Mouse (Mus musculus) CH12.LX (cell line): ENCODE data around the gene Dpp6. TPM values are rescaled to one million over a fixed set of nuclear protein-coding genes. Genes with fewer than 3 reads are reported as not detected.

Source experiments
- DNase-seq: peaks from one replicate; pipeline ENCODE4 v3.0.0-alpha.2; 2013; ENCODE audit errors: extremely low read depth
- H3K27ac ChIP-seq: 2 replicates; pipeline ENCODE4 v1.5.1; 2012; ENCODE audit warnings: low read depth, mild to moderate bottlenecking, control low read depth, moderate library complexity; ENCODE audit not compliant: insufficient read depth
- H3K27me3 ChIP-seq: replicated peaks from 2 replicates; pipeline ENCODE3; 2012; ENCODE audit warnings: inconsistent platforms
- H3K36me3 ChIP-seq, 2 experiments: replicated peaks in 1 of 2; 2 replicates each; pipeline versions ENCODE3 to v1.6.1; 2012; ENCODE audit warnings: inconsistent platforms in 1 of 2, low read length in 1 of 2, mild to moderate bottlenecking in 1 of 2, mixed read lengths in 1 of 2, moderate library complexity in 1 of 2; ENCODE audit not compliant: control insufficient read depth in 1 of 2, insufficient read depth in 1 of 2
- H3K4me1 ChIP-seq, 2 experiments: 2 replicates each; pipeline ENCODE4 v1.6.1; 2012; ENCODE audit warnings: inconsistent platforms in 1 of 2, moderate library complexity in 1 of 2; ENCODE audit not compliant: insufficient read depth in 2 of 2, control insufficient read depth in 1 of 2
- H3K4me2 ChIP-seq: 2 replicates; pipeline ENCODE4 v1.6.1; 2012; ENCODE audit warnings: low read depth, mild to moderate bottlenecking, control low read depth; ENCODE audit not compliant: poor library complexity, insufficient read depth, severe bottlenecking
- H3K4me3 ChIP-seq, 3 experiments: fragments of 150-350 bp in 1 of 3; sonication (generic) in 1 of 3; replicated peaks in 1 of 3; 2 replicates each; pipeline versions ENCODE3 to v1.5.1; 2011 to 2012; ENCODE audit warnings: low read depth in 2 of 3, low read length in 2 of 3, mild to moderate bottlenecking in 2 of 3, moderate library complexity in 2 of 3, control low read depth in 1 of 3, improper control_type of control experiment in 1 of 3, inconsistent platforms in 1 of 3, mixed read lengths in 1 of 3; ENCODE audit not compliant: poor library complexity in 1 of 3
- H3K79me2 ChIP-seq: replicated peaks from 2 replicates; pipeline ENCODE4 v1.6.1; 2012; ENCODE audit warnings: mild to moderate bottlenecking, moderate library complexity; ENCODE audit not compliant: control insufficient read depth, poor library complexity, insufficient read depth, severe bottlenecking; ENCODE audit errors: extremely low read depth
- H3K9ac ChIP-seq: 2 replicates; pipeline ENCODE4 v1.6.1; 2012; ENCODE audit warnings: low read depth, mild to moderate bottlenecking, control low read depth, moderate library complexity; ENCODE audit not compliant: insufficient read depth
- H3K9me3 ChIP-seq: replicated peaks from 2 replicates; pipeline ENCODE3; 2012; ENCODE audit warnings: low read length, inconsistent platforms, mixed read lengths
- CHD1 ChIP-seq: IDR thresholded peaks from 2 replicates; pipeline ENCODE4 v1.6.1; 2012; ENCODE audit warnings: low read depth, low read length, improper control_type of control experiment, inconsistent platforms
- CTCF ChIP-seq, 2 experiments: IDR thresholded peaks in 1 of 2; conservative IDR thresholded peaks in 1 of 2; 2 replicates each; pipeline ENCODE4 v1.5.1; 2011 to 2012; ENCODE audit warnings: low read depth in 2 of 2, low read length in 2 of 2, improper control_type of control experiment in 1 of 2, inconsistent platforms in 1 of 2, mild to moderate bottlenecking in 1 of 2, moderate library complexity in 1 of 2
- E2F4 ChIP-seq: IDR thresholded peaks from 2 replicates; pipeline ENCODE4 v1.6.1; 2011; ENCODE audit warnings: low read depth, low read length, improper control_type of control experiment; ENCODE audit not compliant: insufficient replicate concordance
- ELF1 ChIP-seq: IDR thresholded peaks from 2 replicates; pipeline ENCODE4 v1.6.1; 2014; ENCODE audit warnings: low read depth, mild to moderate bottlenecking, inconsistent platforms, low read length, improper control_type of control experiment
- EP300 ChIP-seq: IDR thresholded peaks from 2 replicates; pipeline ENCODE4 v1.6.1; 2011; ENCODE audit warnings: low read length, improper control_type of control experiment
- GABPA ChIP-seq: IDR thresholded peaks from 2 replicates; pipeline ENCODE4 v1.6.1; 2012; ENCODE audit warnings: low read depth, low read length, improper control_type of control experiment, inconsistent platforms; ENCODE audit not compliant: insufficient replicate concordance
- HCFC1 ChIP-seq: IDR thresholded peaks from 2 replicates; pipeline ENCODE4 v1.6.1; 2012; ENCODE audit warnings: low read depth, mild to moderate bottlenecking, inconsistent platforms, low read length, improper control_type of control experiment
- IRF4 ChIP-seq: IDR thresholded peaks from 2 replicates; pipeline ENCODE4 v1.6.1; 2014; ENCODE audit warnings: low read depth, mild to moderate bottlenecking, inconsistent platforms, low read length, improper control_type of control experiment
- JUND ChIP-seq: conservative IDR thresholded peaks from 2 replicates; pipeline ENCODE4 v1.6.1; 2011; ENCODE audit warnings: low read depth, low read length, improper control_type of control experiment
- KAT2A ChIP-seq: IDR thresholded peaks from 2 replicates; pipeline ENCODE4 v1.6.1; 2012; ENCODE audit warnings: low read length, improper control_type of control experiment, inconsistent platforms; ENCODE audit not compliant: insufficient replicate concordance
- MAX ChIP-seq: IDR thresholded peaks from 2 replicates; pipeline ENCODE4 v1.6.1; 2011; ENCODE audit warnings: low read length, improper control_type of control experiment
- MAZ ChIP-seq: IDR thresholded peaks from 2 replicates; pipeline ENCODE4 v1.6.1; 2012; ENCODE audit warnings: low read depth, mild to moderate bottlenecking, inconsistent platforms, low read length, improper control_type of control experiment, moderate library complexity
- MEF2A ChIP-seq: IDR thresholded peaks from 2 replicates; pipeline ENCODE4 v1.6.1; 2014; ENCODE audit warnings: low read depth, mild to moderate bottlenecking, inconsistent platforms, low read length, improper control_type of control experiment, borderline replicate concordance
- MYC ChIP-seq: IDR thresholded peaks from 2 replicates; pipeline ENCODE4 v1.6.1; 2011; ENCODE audit warnings: low read depth, mild to moderate bottlenecking, improper control_type of control experiment, low read length
- POLR2AphosphoS2 ChIP-seq: IDR thresholded peaks from 2 replicates; pipeline ENCODE4 v1.6.1; 2011; ENCODE audit warnings: low read depth, low read length, improper control_type of control experiment
- SIN3A ChIP-seq: IDR thresholded peaks from 2 replicates; pipeline ENCODE4 v1.6.1; 2012; ENCODE audit warnings: low read length, improper control_type of control experiment, inconsistent platforms
- SMC3 ChIP-seq: IDR thresholded peaks from 2 replicates; pipeline ENCODE4 v1.6.1; 2011; ENCODE audit warnings: low read depth, low read length, improper control_type of control experiment
- TBP ChIP-seq: conservative IDR thresholded peaks from 2 replicates; pipeline ENCODE4 v1.6.1; 2011; ENCODE audit warnings: low read depth, low read length, improper control_type of control experiment
- TCF12 ChIP-seq: IDR thresholded peaks from 2 replicates; pipeline ENCODE4 v1.6.1; 2014; ENCODE audit warnings: low read depth, mild to moderate bottlenecking, inconsistent platforms, low read length, improper control_type of control experiment
- USF2 ChIP-seq: conservative IDR thresholded peaks from 2 replicates; pipeline ENCODE4 v1.6.1; 2011; ENCODE audit warnings: low read depth, low read length, improper control_type of control experiment
- ZC3H11A ChIP-seq: IDR thresholded peaks from 2 replicates; pipeline ENCODE4 v1.6.1; 2012; ENCODE audit warnings: low read depth, mild to moderate bottlenecking, inconsistent platforms, low read length, improper control_type of control experiment
- ZMIZ1 ChIP-seq: IDR thresholded peaks from 2 replicates; pipeline ENCODE4 v1.6.1; 2012; ENCODE audit warnings: low read depth, mild to moderate bottlenecking, inconsistent platforms, low read length, improper control_type of control experiment
- ZNF384 ChIP-seq: IDR thresholded peaks from 2 replicates; pipeline ENCODE4 v1.6.1; 2012; ENCODE audit warnings: low read depth, low read length, improper control_type of control experiment, inconsistent platforms
- dilution Hi-C: fragments of 300-500 bp; cut with MboI; formaldehyde crosslinking; loops from 2 replicates; pipeline ENCODE4 v1.14.3; 2020; ENCODE audit warnings: low sequenced_read_pairs; ENCODE audit not compliant: extremely low pct_unique_long_range_greater_than_20kb, extremely low pct_ligation_motif_present
- in situ Hi-C: fragments of 300-500 bp; cut with MboI; formaldehyde crosslinking; loops from 3 replicates; pipeline ENCODE4 v1.14.3; 2019; ENCODE audit warnings: low sequenced_read_pairs, low pct_ligation_motif_present, low pct_unique_long_range_greater_than_20kb, mixed read lengths
- polyA plus RNA-seq: library from polyadenylated mRNA; unstranded; fragments of >175 nt; gene quantifications from 2 replicates; pipeline ENCODE4 v1.2.1, GENCODE M21; 2012; ENCODE audit warnings: low read depth; ENCODE audit not compliant: insufficient read length
- total RNA-seq, 2 experiments: library from RNA; depleted of rRNA; stranded (reverse); fragments of 300-350 nt in 1 of 2; fragments of >200 nt in 1 of 2; gene quantifications; 2 replicates each; pipeline ENCODE4 v1.2.3; 2012 to 2014

Gene Dpp6
- total and polyA plus RNA-seq, 3 experiments: not detected

DNA sequence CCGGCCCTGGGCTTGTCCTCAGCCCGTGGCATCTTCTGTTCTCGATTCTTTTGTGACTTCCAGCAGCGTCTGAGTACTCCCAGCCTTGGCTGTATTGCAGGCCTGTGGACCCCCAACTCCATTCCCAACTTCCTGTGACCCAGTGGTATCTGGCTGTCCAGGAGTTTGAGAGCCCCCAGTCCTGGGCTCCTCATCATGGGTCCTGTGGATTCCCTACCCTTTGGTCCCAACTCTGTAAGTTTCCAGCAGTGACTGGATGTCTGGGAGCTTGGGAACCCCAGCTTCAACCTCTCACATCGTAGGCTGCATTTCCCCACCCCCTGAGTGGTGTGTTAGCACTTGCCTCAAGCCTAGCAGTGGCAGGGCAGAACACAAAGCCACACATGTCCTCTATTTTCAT is 220.8 kb downstream of the Dpp6 start:
- no peak overlapping the region for H3K4me2 ChIP-seq
- dilution Hi-C loops: no loop called here
- peaks cover 64% of the 10 kb centered on the region for H3K9me3 ChIP-seq
- no peak for DNase-seq
- in situ Hi-C loops: no loop called here
- no peaks in the 10 kb centered on the region for H3K27me3 ChIP-seq
- TF ChIP-seq IRF4: no peak
- TF ChIP-seq HCFC1: no peak
- no peak for TF ChIP-seq TBP
- TF ChIP-seq USF2: no peak
- TF ChIP-seq KAT2A: no peak
- no peak for TF ChIP-seq ZNF384
- no peak for TF ChIP-seq JUND
- TF ChIP-seq MYC: no peak
- no peak for TF ChIP-seq POLR2AphosphoS2
- no peak for TF ChIP-seq CHD1
- TF ChIP-seq EP300: no peak
- TF ChIP-seq MAX: no peak
- no peak for TF ChIP-seq GABPA
- TF ChIP-seq SIN3A: no peak
- no peak for TF ChIP-seq MEF2A
- TF ChIP-seq ZMIZ1: no peak
- H3K79me2 ChIP-seq: no peaks in the 10 kb centered on the region
- no peak overlapping the region for H3K27ac ChIP-seq
- no peaks in the 10 kb centered on the region for H3K36me3 ChIP-seq
- H3K4me3 ChIP-seq: no peak overlapping the region
- H3K9ac ChIP-seq: no peak overlapping the region
- no peaks in the 10 kb centered on the region for H3K4me1 ChIP-seq

DNA sequence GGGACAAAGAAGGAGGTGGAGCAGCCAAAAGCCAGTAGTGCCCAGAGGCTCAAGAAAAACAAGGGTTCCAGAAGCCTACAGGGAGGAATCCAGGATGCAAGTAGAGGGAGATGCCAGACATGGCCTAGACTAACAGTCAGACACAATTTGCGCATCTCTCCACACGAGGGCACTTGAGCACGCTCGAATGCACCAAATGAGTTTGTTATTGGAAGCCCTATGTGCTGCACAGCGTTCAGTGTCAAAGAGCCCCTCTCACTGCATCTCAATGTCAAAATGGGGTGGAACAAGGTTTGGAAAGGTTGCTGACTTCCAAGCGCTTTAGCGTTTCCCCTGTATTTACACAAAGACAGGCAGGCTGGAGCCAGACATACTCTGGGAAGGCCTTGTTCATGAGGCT is 231.2 kb downstream of the Dpp6 start:
- dilution Hi-C loops (no loop called here), in situ Hi-C loops (no loop called here)
- H3K36me3 ChIP-seq: no peaks in the 10 kb centered on the region
- H3K79me2 ChIP-seq: no peaks in the 10 kb centered on the region
- TF ChIP-seq CTCF (conservative IDR thresholded peaks at IDR 0.05 in 1 of 2, IDR thresholded peaks at IDR 0.05 in 1 of 2; ENCODE audit: low read depth in 2 of 2, low read length in 2 of 2): no peak
- TF ChIP-seq E2F4: no peak
- TF ChIP-seq MAX: no peak
- TF ChIP-seq ELF1: no peak
- no peak for TF ChIP-seq ZC3H11A
- no peak for TF ChIP-seq JUND
- TF ChIP-seq MAZ: no peak
- no peak for TF ChIP-seq ZMIZ1
- no peak for TF ChIP-seq TCF12
- TF ChIP-seq SMC3: no peak
- TF ChIP-seq HCFC1: no peak
- peaks cover 70% of the 10 kb centered on the region for H3K9me3 ChIP-seq
- no peak overlapping the region for H3K4me2 ChIP-seq
- DNase-seq: no peak
- H3K27me3 ChIP-seq: no peaks in the 10 kb centered on the region
- H3K4me1 ChIP-seq: no peaks in the 10 kb centered on the region
- no peak overlapping the region for H3K27ac ChIP-seq
- H3K9ac ChIP-seq: no peak overlapping the region
- no peak overlapping the region for H3K4me3 ChIP-seq
